Mouse (Mus musculus) gastrocnemius, adult 2 months (tissue): Measurements from ENCODE around the gene Nkpd1. TPM values are rescaled to one million over a fixed set of nuclear protein-coding genes. Genes with fewer than 3 reads are reported as not detected.

Experiments used
- DNase-seq: peaks from one replicate; pipeline ENCODE4 v3.0.0; 2022
- H3K27ac ChIP-seq: fragments of 200-600 bp; 2 replicates; pipeline ENCODE4 v1.8.1; 2022; ENCODE audit warnings: mild to moderate bottlenecking
- H3K4me3 ChIP-seq: fragments of 200-600 bp; 2 replicates; pipeline ENCODE4 v1.8.1; 2022; ENCODE audit warnings: mild to moderate bottlenecking, moderate library complexity
- CTCF ChIP-seq: fragments of 200-600 bp; IDR thresholded peaks from 2 replicates; pipeline ENCODE4 v1.8.1; 2022; ENCODE audit warnings: antibody characterized with exemption, mild to moderate bottlenecking, moderate library complexity
- intact Hi-C: fragments of 180-260 bp; cut with DNase I; formaldehyde crosslinking; loops from one replicate; pipeline ENCODE4 v1.15.1; 2025
- total RNA-seq, 2 experiments: library from RNA; stranded (reverse); gene quantifications; 2 replicates each; pipeline ENCODE4 v1.2.3; 2021

Gene Nkpd1
- total RNA-seq, 2 experiments from 2014 or later = not detected

DNA sequence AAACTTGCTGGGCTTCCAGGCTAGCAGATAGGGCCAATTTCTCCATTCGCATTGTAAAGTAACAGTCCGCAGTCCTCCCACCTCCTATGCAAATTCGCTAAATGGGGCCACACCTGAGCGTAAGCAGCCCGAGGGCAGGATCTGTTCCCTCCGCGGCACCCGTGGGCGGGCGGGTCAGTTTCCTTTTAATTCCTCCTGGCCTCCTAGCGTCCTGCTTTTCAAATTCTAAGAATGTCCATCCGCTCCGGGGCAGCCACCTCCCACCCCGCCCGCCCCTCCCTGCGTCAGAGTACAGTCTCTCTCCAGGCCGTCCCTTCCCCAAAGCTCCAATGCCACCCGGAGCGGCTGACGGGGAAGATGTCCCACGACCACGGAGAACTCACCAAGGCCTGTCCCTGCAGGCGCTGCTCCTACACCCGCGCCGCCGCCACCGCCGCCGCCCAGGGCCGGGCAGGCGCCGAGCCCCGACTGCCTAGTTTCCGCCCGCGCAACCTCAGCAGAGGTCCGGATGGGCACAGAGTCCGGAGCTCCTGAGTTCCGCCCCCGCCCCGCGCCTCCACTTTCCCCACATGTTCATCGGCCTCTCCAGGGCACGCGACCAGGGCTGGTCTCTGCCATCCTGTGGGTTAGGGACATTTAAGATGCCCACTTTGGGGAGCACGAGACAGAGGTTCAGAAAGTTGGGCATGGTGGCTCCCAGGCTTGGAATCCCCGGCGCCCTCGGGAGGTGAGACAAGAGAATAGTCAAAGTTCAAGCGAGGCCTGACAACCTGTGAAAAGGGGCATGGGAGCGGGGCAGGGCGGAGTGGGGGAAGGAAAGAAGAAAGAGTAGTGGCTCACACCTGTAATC, 55.5 kb downstream of the Nkpd1 start:
- Histone ChIP-seq H3K27ac (peak overlapping the region; percentile 95), H3K4me3 (peak overlapping the region; percentile 95)
- DNase-seq = peak; percentile 90
- TF ChIP-seq CTCF = peak; percentile 49
- intact Hi-C loops = loop anchor here (5.0 to 10.0 kb wide), 3 partner anchors 71 to 168 kb away; partner anchors contain the start of genes Ckm, Klc3 and Mark4

DNA sequence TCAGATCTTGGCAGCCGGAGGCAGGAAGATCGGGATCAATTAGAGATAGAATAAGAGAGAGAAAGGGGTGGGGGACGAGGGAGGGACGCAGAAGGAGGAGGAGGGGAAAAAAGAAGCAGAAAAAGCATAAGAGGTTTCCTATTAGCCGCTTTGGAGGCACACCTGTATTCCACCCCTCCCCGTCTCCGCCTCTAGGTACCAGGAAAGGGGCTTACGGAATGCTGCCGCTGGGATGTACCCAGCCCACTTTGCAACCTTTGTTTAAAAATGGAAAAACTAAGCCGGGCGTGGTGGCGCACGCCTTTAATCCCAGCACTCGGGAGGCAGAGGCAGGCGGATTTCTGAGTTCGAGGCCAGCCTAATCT, 56.1 kb downstream of the Nkpd1 start:
- peak overlapping the region; percentile 95 for H3K4me3 ChIP-seq
- intact Hi-C loops = loop anchor here (5.0 to 10.0 kb wide), 3 partner anchors 71 to 169 kb away; partner anchors contain the start of genes Ckm, Klc3 and Mark4
- H3K27ac ChIP-seq = peak overlapping the region; percentile 95
- no peak for TF ChIP-seq CTCF
- DNase-seq = no peak

Other genes starting within 250 kb of the Nkpd1 start
- gene Vasp, start 246.0 kb upstream of the Nkpd1 start, total RNA-seq = 10 to 100 TPM; 13.6 to 17.3 TPM
- gene Ppm1n, start 237.8 kb upstream of the Nkpd1 start, total RNA-seq = under 1 TPM in 1 of 2 experiments, not detected in 1; 0.74 TPM
- gene Rtn2, start 235.2 kb upstream of the Nkpd1 start, total RNA-seq = 1,000 to 10,000 TPM in 1 of 2 experiments, 100 to 1,000 TPM in 1; 987 to 1,150 TPM
- gene Fosb, start 207.8 kb upstream of the Nkpd1 start, total RNA-seq = under 1 TPM; 0.22 to 0.59 TPM
- gene Ercc1, start 173.1 kb upstream of the Nkpd1 start, total RNA-seq = 10 to 100 TPM; 28.1 to 30.4 TPM
- 10 to 100 TPM; 11.4 to 11.5 TPM for gene Cd3eap, start 158.4 kb upstream of the Nkpd1 start, total RNA-seq
- 1 to 10 TPM; 2.1 to 4.9 TPM for gene Ppp1r13l, start 158.1 kb upstream of the Nkpd1 start, total RNA-seq
- gene Ercc2, start 135.8 kb upstream of the Nkpd1 start, total RNA-seq = 10 to 100 TPM in 1 of 2 experiments, 1 to 10 TPM in 1; 8.5 to 10.7 TPM
- under 1 TPM; 0.18 to 0.39 TPM for gene Klc3, start 113.7 kb upstream of the Nkpd1 start, total RNA-seq
- gene Ckm, start 113.1 kb upstream of the Nkpd1 start, total RNA-seq = over 10,000 TPM; 32,173 to 47,719 TPM
- 10 to 100 TPM; 17.1 to 17.9 TPM for gene Mark4, start 59.0 kb upstream of the Nkpd1 start, total RNA-seq
- gene Exoc3l2, start 54.5 kb upstream of the Nkpd1 start, total RNA-seq = under 1 TPM; 0.41 to 0.73 TPM
- gene Bloc1s3, start 9.5 kb upstream of the Nkpd1 start, total RNA-seq = 1 to 10 TPM; 1.7 to 2.1 TPM
- gene Trappc6a, start 9.4 kb upstream of the Nkpd1 start, total RNA-seq = 1 to 10 TPM; 6.2 to 9.9 TPM
- 10 to 100 TPM; 48.4 to 49.1 TPM for gene Ppp1r37, start 45.2 kb downstream of the Nkpd1 start, total RNA-seq
- gene Zfp296, start 59.4 kb downstream of the Nkpd1 start, total RNA-seq = under 1 TPM; 0.45 to 0.51 TPM
- gene Gemin7, start 59.8 kb downstream of the Nkpd1 start, total RNA-seq = 10 to 100 TPM; 73.4 to 74.2 TPM
- 10 to 100 TPM; 13.7 to 15.1 TPM for gene Clasrp, start 86.6 kb downstream of the Nkpd1 start, total RNA-seq
- gene Relb, start 111.6 kb downstream of the Nkpd1 start, total RNA-seq = 1 to 10 TPM; 5.1 to 7.9 TPM
- gene Clptm1, start 147.2 kb downstream of the Nkpd1 start, total RNA-seq = 10 to 100 TPM; 46.6 TPM
- gene Apoc2, start 160.1 kb downstream of the Nkpd1 start, total RNA-seq = not detected
- not detected for gene Gm44805, start 163.6 kb downstream of the Nkpd1 start, total RNA-seq
- not detected for gene Apoc4, start 163.6 kb downstream of the Nkpd1 start, total RNA-seq
- gene Apoc1, start 174.8 kb downstream of the Nkpd1 start, total RNA-seq = 1 to 10 TPM in 1 of 2 experiments, under 1 TPM in 1; 0.64 to 1.1 TPM
- 10 to 100 TPM; 38.0 to 61.8 TPM for gene Apoe, start 181.3 kb downstream of the Nkpd1 start, total RNA-seq
- gene Tomm40, start 197.6 kb downstream of the Nkpd1 start, total RNA-seq = 10 to 100 TPM; 41.0 to 52.4 TPM
- gene Nectin2, start 232.6 kb downstream of the Nkpd1 start, total RNA-seq = 1 to 10 TPM; 1.4 to 1.5 TPM